Mouse (Mus musculus) cerebellum, adult 2 months (tissue): ENCODE results near the gene Nkapl.

Source experiments
- CTCF ChIP-seq: fragments of 200-500 bp; IDR thresholded peaks from 2 replicates; pipeline ENCODE4 v1.5.1; 2011; ENCODE audit warnings: low read depth, mild to moderate bottlenecking, control low read depth, low read length, moderate library complexity, borderline replicate concordance; ENCODE audit not compliant: insufficient read depth
- POLR2A ChIP-seq: fragments of 200-500 bp; IDR thresholded peaks from 2 replicates; pipeline ENCODE4 v1.6.1; 2011; ENCODE audit warnings: low read length, control low read depth, borderline replicate concordance; ENCODE audit not compliant: insufficient read depth

DNA sequence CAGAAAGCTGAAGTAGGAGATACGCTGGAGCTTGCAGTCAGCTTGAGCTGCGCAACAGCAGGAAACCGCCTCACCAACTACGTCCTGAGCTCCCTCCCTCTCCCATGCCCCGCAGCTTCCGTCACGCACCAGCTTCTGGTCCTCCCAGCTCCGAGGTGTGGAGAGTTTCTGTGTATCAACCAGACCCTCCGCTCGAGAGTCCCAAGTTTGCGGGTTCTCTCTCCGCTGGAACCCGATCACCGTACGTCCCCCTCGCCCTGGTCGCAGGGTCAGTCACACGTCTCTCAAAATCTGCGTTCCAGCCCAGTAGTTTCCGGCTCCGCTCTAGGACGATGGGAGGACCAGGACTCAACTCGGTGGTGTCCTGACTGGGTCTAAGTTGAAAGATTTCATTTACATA is 14.9 kb downstream of the Nkapl start, which contains the start of gene Zscan26:
- TF ChIP-seq POLR2A (peak; percentile 74), CTCF (no peak)
